Mouse (Mus musculus) A20 (cell line): ENCODE data around the gene Meaf6.

ENCODE experiments used
- DNase-seq: peaks from one replicate; pipeline ENCODE4 v3.0.0-alpha.2; 2011; ENCODE audit warnings: low read depth, low spot score

Meaf6 gene

GRCm38 (mm10) chr4:125115710-125116089 is 30.8 kb downstream of the Meaf6 start:
- no peak for DNase-seq

- DNase-seq = peak; percentile 86
These were observed 31.3 kb downstream of the Meaf6 start for GRCm38 (mm10) chr4:125116090-125116861.

GRCm38 (mm10) chr4:125116929-125117328 is 32.0 kb downstream of the Meaf6 start:
- DNase-seq = no peak

DNA sequence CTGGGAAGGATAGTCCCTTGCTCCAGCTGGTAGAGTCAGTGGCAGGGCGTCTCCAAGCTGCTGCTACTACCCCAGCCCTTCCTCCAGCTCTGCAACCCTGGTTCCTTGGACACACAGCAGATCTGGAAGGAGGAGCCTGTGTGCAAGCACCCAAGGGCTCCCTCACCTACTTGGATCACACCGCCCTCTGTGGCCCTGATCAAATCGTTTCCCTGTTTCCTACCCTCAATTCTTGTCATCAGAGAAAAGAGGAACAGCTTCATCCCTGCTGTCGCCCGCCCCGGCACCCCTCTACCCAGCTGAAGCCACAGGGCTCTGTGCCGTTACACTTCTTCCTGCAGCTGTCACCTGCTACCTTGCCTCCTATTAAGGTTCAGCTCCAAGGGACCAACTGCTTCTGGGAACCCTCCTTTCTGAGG is 33.0 kb downstream of the Meaf6 start:
- peak; percentile 83 for DNase-seq

DNA sequence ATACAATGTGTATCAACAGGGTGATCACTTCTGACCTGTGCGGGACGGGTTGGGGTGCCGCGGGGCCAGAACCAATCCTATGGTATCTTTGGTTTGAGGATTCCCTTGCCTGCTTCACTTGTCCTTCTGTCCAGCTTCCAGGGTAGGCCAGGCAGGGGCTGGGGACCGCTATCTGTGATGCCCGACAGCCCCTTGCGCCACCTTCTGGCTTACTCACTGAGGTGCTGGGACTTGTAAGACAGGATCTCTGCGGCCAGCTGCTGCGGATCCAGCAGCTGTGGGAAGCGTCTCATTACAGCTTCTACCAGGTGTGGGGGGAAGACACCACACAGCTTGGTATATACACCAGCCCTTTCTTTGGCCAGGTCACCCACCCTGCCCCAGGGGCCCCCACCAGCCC is 34.1 kb downstream of the Meaf6 start:
- peak; percentile 23 for DNase-seq

GRCm38 (mm10) chr4:125119721-125120120 is 34.8 kb downstream of the Meaf6 start:
- DNase-seq = no peak

DNA sequence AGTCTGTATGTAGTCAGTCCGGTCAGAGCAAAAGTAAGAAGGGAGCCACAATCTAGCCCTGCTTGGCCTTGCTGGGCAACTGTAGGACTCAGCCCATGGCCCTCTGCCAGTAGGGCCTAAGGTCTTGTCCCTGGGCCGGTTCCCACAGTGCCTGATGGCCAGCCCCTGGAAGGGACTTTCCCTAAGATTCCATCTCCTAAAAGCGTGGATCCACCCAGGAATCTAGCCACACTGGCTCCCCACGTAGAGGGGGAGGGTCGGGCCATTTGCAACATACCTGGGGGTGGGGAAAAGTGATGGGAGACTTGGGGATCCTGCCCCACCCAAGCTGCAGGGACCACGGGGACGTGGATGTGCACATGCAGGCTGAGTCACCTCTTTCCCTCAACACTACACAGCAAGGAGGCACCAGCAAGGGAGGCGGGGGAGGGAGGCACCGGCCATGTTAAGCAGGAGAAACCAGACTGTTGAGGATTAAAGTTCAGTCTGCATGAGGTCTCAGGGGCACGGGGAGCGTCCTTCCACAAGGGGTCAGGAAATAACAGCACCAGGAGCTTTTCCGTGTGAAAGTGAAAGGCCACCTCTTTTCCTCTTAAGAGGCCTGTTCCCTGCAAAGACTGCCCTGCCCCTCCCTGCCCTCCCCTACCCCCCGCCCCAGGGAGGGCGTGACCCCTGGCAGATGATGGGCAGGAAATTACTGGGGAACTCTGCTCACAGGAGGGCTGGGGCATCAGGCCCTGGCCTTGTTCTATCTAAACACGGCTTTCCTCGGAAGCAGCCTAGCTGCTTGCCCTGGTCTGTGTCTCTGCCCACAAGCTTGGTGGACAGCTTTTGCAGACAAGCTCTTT is 37.7 kb downstream of the Meaf6 start:
- no peak for DNase-seq

- no peak for DNase-seq
These were observed 38.3 kb downstream of the Meaf6 start for GRCm38 (mm10) chr4:125123279-125123671.

- DNase-seq = peak; percentile 96
These were observed 39.7 kb downstream of the Meaf6 start for GRCm38 (mm10) chr4:125124424-125125209.

- peak; percentile 74 for DNase-seq
These were observed 40.5 kb downstream of the Meaf6 start for GRCm38 (mm10) chr4:125125361-125125921.

GRCm38 (mm10) chr4:125126186-125126585 is 41.3 kb downstream of the Meaf6 start:
- DNase-seq = no peak

DNA sequence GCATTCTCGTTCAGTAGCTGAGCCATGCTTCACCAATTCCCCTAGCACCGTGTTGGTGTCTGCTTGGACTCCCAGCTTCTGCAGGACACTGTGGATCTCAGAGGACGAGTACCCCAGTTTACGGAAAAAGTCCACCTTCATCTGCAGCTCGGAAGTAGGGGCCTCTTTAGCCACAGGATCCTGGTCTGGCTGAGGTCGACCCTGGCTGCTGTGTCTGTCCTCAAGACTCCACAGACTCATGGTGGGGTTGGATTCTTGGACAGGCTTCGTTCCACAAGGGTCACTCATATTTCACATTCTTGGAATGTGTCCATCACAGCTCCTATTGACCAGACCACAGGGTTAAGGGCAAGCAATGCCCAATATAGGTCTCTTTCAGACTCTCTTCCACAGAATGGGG is 41.8 kb downstream of the Meaf6 start:
- DNase-seq = peak; percentile 42

DNA sequence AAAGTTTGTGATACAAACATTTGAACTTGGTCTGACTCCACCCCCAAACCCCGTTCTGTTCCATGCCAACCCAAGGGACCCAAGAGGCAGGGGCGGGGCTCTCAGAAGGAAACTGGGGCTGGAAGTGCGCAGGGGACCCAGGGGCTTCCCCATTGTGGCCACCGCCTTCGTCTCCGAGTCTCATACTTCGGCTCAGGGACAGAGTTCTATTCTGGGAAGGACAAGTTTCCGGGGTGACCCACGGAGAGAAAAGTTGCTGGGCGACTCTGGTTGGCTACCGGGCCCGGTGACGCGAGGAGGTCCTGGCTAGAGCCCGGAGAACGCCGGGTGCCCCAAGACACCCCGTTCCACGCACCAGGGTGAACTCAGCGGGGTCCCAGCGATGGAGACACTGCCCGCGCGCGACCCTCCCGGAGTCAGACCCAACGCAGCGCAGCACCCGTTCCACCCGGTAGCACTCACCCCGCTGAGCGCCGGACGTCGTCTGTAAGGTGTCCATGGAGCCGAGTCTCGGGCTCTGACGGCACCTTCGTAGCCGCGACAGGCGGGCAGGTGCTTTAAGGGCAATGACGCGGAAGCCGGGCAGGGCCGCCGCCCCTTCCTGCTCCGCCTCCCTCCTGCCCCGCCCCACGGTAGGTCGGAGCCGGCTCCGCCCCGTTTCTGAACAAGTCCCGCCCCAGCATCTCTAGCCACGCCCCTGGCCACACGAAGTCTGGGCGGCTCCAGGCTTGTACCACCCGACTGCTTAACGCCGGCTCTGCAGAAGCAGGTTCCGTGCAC is 42.6 kb downstream of the Meaf6 start, which contains the start of gene Zc3h12a:
TSS of gene Zc3h12a (minus strand) at position 536 of the 780 bp plus-strand sequence.
- peak; percentile 97 for DNase-seq

DNA sequence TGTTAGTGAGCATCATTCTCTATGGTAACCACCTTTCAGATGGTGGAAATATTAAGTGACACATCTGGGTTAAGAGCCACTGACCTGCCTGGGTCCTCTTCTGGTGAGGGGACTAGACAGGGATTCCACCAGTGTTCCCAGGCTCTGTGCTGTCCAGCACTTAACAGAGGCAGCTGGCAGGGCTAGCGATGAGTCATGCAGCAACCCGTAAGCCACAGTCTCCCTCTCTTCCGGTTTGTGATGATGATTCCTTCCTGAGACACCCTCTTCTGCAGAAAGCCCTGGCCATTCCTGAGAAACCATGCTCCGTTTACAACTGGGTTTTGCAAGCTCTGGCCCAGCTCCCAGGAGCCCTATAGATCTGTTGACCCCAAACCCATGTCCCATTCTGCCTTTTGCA is 46.6 kb downstream of the Meaf6 start:
- DNase-seq = no peak

GRCm38 (mm10) chr4:125132394-125132793 is 47.5 kb downstream of the Meaf6 start:
- peak; percentile 87 for DNase-seq

DNA sequence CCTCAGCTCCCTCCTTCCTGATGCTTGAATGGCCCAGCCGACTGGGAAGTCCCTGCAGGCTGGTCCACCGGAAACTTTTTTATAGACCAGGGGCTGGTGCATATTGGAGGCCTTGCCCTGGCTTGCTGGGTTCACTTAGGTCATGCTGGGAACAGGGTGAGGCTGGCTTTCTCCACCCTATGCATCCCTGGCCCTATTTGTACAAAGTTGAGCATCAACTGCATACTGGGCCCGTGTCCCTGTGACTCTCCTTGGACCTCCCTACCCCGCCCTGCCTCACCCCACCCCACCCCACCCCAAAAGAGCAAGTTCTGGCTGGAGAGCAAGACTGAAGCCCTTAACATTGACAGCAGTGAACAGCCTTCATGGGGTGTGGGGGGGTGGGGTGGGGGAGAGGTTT is 49.3 kb downstream of the Meaf6 start:
- DNase-seq = no peak

DNA sequence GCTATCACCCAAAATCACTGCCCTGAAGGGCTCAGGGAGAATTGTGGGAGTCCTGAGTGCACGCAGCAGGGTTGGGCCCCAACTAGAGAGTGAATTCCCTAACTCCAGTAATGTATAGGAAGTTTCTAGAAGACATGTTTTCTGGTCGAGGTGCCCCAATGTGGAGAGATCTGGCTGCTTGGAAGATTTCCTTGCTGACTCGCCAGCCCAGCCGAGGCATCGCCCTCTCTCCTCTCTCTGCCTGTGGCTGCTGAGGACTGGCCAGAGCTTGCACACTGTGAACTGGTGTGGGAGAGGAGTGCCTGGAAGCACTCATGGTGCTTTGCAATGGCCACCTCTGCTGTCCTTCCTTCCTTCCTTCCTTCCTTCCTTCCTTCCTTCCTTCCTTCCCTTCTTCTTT is 49.7 kb downstream of the Meaf6 start:
- no peak for DNase-seq

DNA sequence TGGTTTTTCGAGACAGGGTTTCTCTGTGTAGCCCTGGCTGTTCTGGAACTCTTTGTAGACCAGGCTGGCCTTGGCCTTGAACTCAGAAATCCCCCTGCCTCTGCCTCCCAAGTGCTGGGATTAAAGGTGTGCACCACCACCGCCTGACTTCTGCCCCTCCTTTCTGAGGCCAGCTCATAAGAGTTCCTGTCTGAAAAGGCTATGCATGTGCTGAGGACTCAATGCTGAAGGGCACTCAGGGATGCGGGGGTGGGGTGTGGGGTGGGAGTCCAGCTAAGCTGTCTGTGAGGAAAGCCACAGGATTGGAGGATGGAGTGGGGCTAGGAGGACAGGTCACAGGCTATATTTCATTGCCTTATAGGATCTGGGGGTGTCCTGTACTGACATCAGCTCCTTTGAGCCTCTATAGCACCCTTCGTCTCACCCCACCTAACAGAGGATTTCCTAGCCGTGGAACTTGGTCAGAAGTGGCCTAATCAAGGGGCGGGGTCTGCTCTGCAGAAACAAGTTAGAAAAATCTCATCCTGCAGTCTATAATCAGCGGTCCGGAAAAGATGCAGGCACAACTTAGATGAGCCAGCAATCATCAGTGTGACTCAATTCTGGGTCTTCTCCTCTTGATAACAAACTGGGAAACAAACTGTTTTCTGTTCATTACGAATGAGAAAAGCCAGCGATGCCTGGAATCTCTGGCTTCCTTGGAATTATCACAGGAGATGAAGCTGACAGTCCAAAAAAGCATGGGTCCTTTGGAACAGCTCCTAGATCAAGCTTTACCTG is 50.3 kb downstream of the Meaf6 start:
- DNase-seq = no peak

- no peak for DNase-seq
These were observed 51.5 kb downstream of the Meaf6 start for GRCm38 (mm10) chr4:125136303-125136888.

DNA sequence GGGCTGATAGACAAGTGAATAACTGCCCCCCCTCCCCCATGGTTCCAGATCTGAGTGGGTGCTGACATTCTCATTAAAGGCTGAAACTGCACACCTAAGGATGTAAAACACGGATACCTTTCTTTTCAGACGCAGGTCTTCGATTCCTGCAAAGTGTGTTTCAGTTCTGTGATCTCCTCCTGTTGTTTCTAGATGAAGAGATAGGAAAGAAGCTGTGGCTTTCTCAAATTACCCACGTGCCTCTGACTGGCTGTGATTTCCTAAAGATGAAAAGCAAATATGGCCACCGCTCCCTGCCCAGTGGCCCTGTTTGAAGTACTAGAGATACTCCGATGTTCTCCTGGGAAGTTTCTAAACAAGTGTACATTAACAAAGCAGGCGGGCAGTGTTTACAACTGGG is 53.4 kb downstream of the Meaf6 start:
- no peak for DNase-seq
